Mouse (Mus musculus) brain, embryonic 14.5 days (tissue): Measurements from ENCODE around the gene Hist2h3b.

ENCODE experiments used
- CTCF ChIP-seq: fragments of 200-500 bp; IDR thresholded peaks from 2 replicates; pipeline ENCODE4 v1.5.1; 2012; ENCODE audit warnings: inconsistent platforms, mild to moderate bottlenecking, moderate library complexity, borderline replicate concordance; ENCODE audit not compliant: insufficient read depth, insufficient read length; ENCODE audit errors: extremely low read depth
- POLR2A ChIP-seq: fragments of 200-500 bp; IDR thresholded peaks from 2 replicates; pipeline ENCODE4 v1.6.1; 2012; ENCODE audit warnings: mild to moderate bottlenecking, inconsistent platforms, borderline replicate concordance; ENCODE audit not compliant: poor library complexity, insufficient read depth, insufficient read length, severe bottlenecking; ENCODE audit errors: extremely low read depth

GRCm38 (mm10) chr3:96312341-96313098 lies 44.1 kb downstream of the Hist2h3b start:
- TF ChIP-seq POLR2A (no peak), CTCF (no peak)
